Mouse (Mus musculus): ENCODE results near the gene Slc6a8. TPM values are rescaled to one million over a fixed set of nuclear protein-coding genes. Genes with fewer than 3 reads are reported as not detected.

Slc6a8 gene
- polyA plus RNA-seq, 1 experiment from 2014 or later: 192 TPM

GRCm38 (mm10) chrX:73655529-73655928 lies 17.4 kb upstream of the Slc6a8 start:
- ChIA-PET POLR2A (no interaction called here), CTCF (interaction anchor here (1.7 kb wide), 1 partner anchor 112 kb away, joined by 4 read pairs; no protein-coding TSS in a partner anchor)
- no peaks in the 10 kb centered on the region for H3K27me3 ChIP-seq
- no peak for TF ChIP-seq CTCF (IDR thresholded peaks at IDR 0.05)
- ATAC-seq (no peak), DNase-seq (ENCODE audit: low read depth, low spot score) (no peak)
- in situ Hi-C loops (cut with MboI; ENCODE audit: low pct_unique_long_range_greater_than_20kb): loop anchor here (10.0 to 25.0 kb wide), 2 partner anchors 111 to 643 kb away; no protein-coding TSS in a partner anchor

GRCm38 (mm10) chrX:73658391-73658790 lies 14.6 kb upstream of the Slc6a8 start:
- TF ChIP-seq CTCF (IDR thresholded peaks at IDR 0.05): no peak
- POLR2A ChIA-PET: no interaction called here
- in situ Hi-C loops (cut with MboI; ENCODE audit: low pct_unique_long_range_greater_than_20kb): loop anchor here (10.0 to 25.0 kb wide), 2 partner anchors 114 to 646 kb away; no protein-coding TSS in a partner anchor
- CTCF ChIA-PET: no interaction called here
- no peak for DNase-seq (ENCODE audit: low read depth, low spot score)
- H3K27me3 ChIP-seq: peaks cover 3% of the 10 kb centered on the region
- no peak for ATAC-seq

DNA sequence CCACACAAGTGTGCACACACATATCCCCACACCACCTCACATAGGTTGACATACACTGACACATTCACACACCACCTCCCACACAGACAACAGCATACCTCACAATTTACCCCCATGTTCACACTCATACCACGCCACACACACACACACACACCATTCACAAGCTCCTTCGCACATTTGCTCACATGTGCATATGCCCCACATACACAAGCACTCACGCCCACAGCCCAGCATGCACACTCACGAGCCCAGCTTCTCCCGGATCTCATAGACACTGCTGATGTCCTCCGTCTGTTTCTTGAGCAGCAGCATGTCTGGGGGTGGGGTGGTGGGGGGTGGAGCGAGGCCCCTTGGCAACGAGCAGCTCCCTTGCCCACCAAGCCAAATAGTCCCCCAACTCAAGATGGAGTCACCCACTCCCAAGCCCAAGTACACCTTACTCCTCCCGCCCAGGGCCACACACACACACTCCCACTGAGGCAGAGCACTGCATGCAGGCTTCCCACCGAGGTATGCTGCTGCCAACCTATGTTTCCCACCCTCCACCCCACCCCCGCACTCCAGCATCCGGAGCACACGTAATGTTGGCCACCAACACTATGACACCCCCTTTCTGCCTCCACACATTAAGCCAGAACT lies 13.9 kb upstream of the Slc6a8 start:
- CTCF ChIA-PET: no interaction called here

DNA sequence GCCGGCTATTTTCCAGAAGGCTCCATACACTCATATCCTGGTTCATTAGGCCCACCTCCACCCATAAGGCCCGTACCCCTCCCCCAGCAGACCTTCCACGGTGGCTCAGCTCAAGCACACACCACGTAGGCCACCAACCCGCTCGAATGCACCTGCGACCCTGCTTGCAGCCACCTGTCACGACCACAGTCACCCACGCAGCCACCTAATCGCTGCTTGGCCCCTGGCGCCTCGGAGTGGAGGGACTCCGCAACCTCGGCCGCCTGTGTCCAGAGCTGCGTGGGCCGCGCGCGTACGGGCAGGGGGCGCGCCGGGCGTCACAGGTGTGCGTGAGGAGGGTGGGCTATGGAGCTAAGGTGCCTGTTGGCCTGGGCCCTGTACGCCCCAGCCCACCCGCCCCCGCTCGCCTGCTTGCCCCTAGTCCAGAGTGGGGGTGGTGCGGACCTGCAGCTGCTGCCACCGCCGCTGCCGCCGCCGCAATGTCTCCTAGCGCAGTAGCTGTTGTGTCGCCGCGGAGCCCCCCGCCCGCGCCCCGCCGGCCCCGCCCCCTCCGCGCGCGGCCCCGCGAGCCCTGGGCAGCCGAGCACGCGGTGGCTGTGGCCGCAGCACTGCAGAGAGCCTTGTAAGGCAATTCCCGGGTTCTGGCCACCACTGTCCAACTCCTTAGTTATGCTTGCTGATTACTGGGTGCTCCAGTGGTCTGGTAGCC lies 13.2 kb upstream of the Slc6a8 start, which contains the start of gene Pnck:
Pnck (minus strand) TSS at position 543 of the 709 bp plus-strand sequence.
- no peak for TF ChIP-seq CTCF (IDR thresholded peaks at IDR 0.05)
- ChIA-PET CTCF (no interaction called here), POLR2A (no interaction called here)
- DNase-seq (ENCODE audit: low read depth, low spot score) (no peak), ATAC-seq (no peak)
- H3K27me3 ChIP-seq: peaks cover 8% of the 10 kb centered on the region
- in situ Hi-C loops (cut with MboI; ENCODE audit: low pct_unique_long_range_greater_than_20kb): loop anchor here (10.0 to 25.0 kb wide), 2 partner anchors 115 to 647 kb away; no protein-coding TSS in a partner anchor

More for the DNA sequence above, 13.9 kb upstream of the Slc6a8 start:
- TF ChIP-seq CTCF (IDR thresholded peaks at IDR 0.05): no peak
- POLR2A ChIA-PET: no interaction called here
- peaks cover 3% of the 10 kb centered on the region for H3K27me3 ChIP-seq
- in situ Hi-C loops (cut with MboI; ENCODE audit: low pct_unique_long_range_greater_than_20kb): loop anchor here (10.0 to 25.0 kb wide), 2 partner anchors 114 to 647 kb away; no protein-coding TSS in a partner anchor
- DNase-seq (ENCODE audit: low read depth, low spot score): no peak
- ATAC-seq: no peak

DNA sequence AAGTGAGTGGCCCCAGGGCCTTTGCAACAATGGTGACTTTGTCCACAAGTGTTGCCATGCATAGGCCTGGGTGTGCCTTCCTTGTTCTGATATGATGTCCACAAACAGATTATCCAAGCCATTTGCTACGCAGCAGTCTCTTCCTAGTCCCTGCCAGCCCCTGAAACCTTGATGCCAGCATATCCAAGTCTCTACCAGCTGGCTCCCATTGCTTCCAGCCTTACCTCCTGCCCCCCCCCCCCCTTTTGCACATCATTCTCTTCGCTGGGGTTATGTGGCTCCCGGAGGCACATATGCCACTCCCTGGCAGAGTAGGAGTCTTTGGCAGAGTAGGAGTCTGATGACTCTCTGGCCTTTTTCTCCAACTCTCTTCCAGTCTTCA lies 12.7 kb upstream of the Slc6a8 start:
- DNase-seq (ENCODE audit: low read depth, low spot score): no peak
- ATAC-seq: no peak
- POLR2A ChIA-PET: no interaction called here

GRCm38 (mm10) chrX:73663143-73663542 lies 9.8 kb upstream of the Slc6a8 start:
- ATAC-seq (no peak), DNase-seq (ENCODE audit: low read depth, low spot score) (no peak)
- TF ChIP-seq CTCF (IDR thresholded peaks at IDR 0.05): no peak
- H3K27me3 ChIP-seq: peaks cover 13% of the 10 kb centered on the region
- in situ Hi-C loops (cut with MboI; ENCODE audit: low pct_unique_long_range_greater_than_20kb): loop anchor here (25.0 kb wide), 1 partner anchor 651 kb away; no protein-coding TSS in a partner anchor
- ChIA-PET POLR2A (interaction anchor here (0.6 kb wide), 1 partner anchor 1310 kb away, joined by 6 read pairs; no protein-coding TSS in a partner anchor), CTCF (no interaction called here)

More for the DNA sequence above, 12.7 kb upstream of the Slc6a8 start:
- CTCF ChIA-PET: no interaction called here
- in situ Hi-C loops (cut with MboI; ENCODE audit: low pct_unique_long_range_greater_than_20kb): loop anchor here (25.0 kb wide), 1 partner anchor 648 kb away; no protein-coding TSS in a partner anchor
- TF ChIP-seq CTCF (IDR thresholded peaks at IDR 0.05): no peak
- H3K27me3 ChIP-seq: peaks cover 8% of the 10 kb centered on the region

GRCm38 (mm10) chrX:73672031-73672431 lies 919 bp upstream of the Slc6a8 start:
- CTCF ChIA-PET: interaction anchor here (0.7 to 1.3 kb wide), 3 partner anchors 14 to 19 kb away, joined by 3 to 12 read pairs (median 4); no protein-coding TSS in a partner anchor
- ATAC-seq: peak; percentile 23

DNA sequence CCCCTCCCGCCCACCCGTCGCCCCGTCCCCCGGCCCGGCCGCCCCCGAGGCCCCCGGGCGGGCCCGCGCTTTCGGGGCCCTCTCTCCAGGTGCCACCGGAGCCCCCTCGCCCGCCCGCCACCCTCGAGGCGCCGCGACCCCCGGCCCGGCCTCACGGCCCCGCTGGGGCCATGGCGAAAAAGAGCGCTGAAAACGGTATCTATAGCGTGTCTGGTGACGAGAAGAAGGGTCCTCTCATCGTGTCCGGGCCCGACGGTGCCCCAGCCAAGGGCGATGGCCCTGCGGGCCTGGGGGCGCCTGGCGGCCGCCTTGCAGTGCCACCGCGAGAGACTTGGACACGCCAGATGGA lies 643 bp downstream of the Slc6a8 start:
- ATAC-seq: no peak
- no peak for TF ChIP-seq CTCF (IDR thresholded peaks at IDR 0.05)
- in situ Hi-C loops (cut with MboI; ENCODE audit: low pct_unique_long_range_greater_than_20kb): loop anchor here (25.0 kb wide), 1 partner anchor 661 kb away; no protein-coding TSS in a partner anchor

More at GRCm38 (mm10) chrX:73672031-73672431, 919 bp upstream of the Slc6a8 start:
- no peak for TF ChIP-seq CTCF (IDR thresholded peaks at IDR 0.05)
- POLR2A ChIA-PET: interaction anchor here (0.8 to 1.0 kb wide), 2 partner anchors 19 to 755 kb away, joined by 4 to 6 read pairs; no protein-coding TSS in a partner anchor
- DNase-seq (ENCODE audit: low read depth, low spot score): no peak
- in situ Hi-C loops (cut with MboI; ENCODE audit: low pct_unique_long_range_greater_than_20kb): loop anchor here (25.0 kb wide), 1 partner anchor 660 kb away; no protein-coding TSS in a partner anchor
- H3K27me3 ChIP-seq: peaks cover 8% of the 10 kb centered on the region

DNA sequence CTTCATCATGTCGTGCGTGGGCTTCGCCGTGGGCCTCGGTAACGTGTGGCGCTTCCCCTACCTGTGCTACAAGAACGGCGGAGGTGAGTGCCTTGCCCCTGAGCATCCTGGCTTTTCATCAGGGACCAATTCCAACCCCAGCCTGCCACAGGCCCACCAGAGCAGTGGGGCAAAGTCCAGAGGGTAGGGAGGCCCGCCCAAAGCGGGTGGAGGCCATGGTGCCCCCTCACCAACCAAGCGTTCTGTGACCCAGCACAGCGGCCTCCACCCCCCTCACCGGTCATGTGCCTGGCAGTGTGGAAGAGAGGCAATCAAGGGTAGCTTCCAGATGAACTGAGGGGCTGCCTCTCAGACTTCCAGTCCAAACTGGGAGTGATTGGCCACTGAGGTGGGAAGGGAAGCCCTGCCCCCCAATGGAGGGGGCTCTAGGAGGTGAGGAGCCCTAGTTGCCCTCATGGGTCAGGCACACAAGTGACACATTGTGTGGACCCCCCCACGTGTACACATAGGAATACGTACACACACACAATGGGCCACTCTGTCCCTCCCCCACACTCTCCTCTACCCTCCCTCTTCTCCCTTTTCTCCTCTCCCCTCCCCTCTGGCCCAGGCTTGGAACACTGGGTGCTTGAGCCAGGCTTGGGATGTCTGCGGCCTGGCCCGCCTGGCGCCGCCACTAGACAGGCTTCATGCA lies 1.2 kb downstream of the Slc6a8 start:
- no peak for ATAC-seq
- H3K27me3 ChIP-seq: peaks cover under 1% of the 10 kb centered on the region
- in situ Hi-C loops (cut with MboI; ENCODE audit: low pct_unique_long_range_greater_than_20kb): loop anchor here (25.0 kb wide), 1 partner anchor 662 kb away; no protein-coding TSS in a partner anchor
- no peak for TF ChIP-seq CTCF (IDR thresholded peaks at IDR 0.05)
- ChIA-PET POLR2A (interaction anchor here (1.7 kb wide), 1 partner anchor 11 kb away, joined by 9 read pairs; no protein-coding TSS in a partner anchor), CTCF (interaction anchor here (2.4 kb wide), 1 partner anchor 17 kb away, joined by 11 read pairs; no protein-coding TSS in a partner anchor)
- no peak for DNase-seq (ENCODE audit: low read depth, low spot score)

More for the DNA sequence above, 643 bp downstream of the Slc6a8 start:
- H3K27me3 ChIP-seq: peaks cover 3% of the 10 kb centered on the region
- no peak for DNase-seq (ENCODE audit: low read depth, low spot score)
- ChIA-PET POLR2A (no interaction called here), CTCF (no interaction called here)

DNA sequence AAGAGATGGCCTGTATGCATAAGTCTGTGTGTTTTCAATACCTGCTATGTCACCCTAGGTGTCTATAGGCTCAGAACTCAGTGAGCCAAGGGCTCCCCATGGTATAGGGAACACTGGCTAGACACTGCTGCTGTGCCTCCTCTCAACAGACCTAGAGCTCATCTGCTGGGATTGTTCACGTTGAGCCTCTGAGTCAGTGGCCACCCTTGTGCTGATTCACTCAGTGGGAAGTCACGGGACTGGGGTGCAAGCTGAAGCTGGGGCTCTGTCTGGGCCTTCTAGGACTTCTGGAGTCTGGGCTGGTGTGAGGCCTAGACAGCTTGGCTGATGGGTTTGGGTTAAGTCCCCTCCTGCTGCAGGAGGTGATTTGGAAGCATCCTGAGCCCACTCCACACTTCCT lies 2.3 kb downstream of the Slc6a8 start:
- no peak for TF ChIP-seq CTCF (IDR thresholded peaks at IDR 0.05)
- ChIA-PET POLR2A (interaction anchor here (1.7 kb wide), 1 partner anchor 10 kb away, joined by 9 read pairs; no protein-coding TSS in a partner anchor), CTCF (interaction anchor here (1.2 to 2.4 kb wide), 3 partner anchors 10 to 45 kb away, joined by 3 to 11 read pairs (median 5); no protein-coding TSS in a partner anchor)
- DNase-seq (ENCODE audit: low read depth, low spot score) (no peak), ATAC-seq (no peak)
- in situ Hi-C loops (cut with MboI; ENCODE audit: low pct_unique_long_range_greater_than_20kb): no loop called here
- H3K27me3 ChIP-seq: no peaks in the 10 kb centered on the region

Measured in Patski (cell line).